Mouse (Mus musculus) lung, adult 18-20 months (tissue): ENCODE results near the gene Fcer1g.

Source experiments
- DNase-seq, 2 experiments: peaks; one replicate each; pipeline ENCODE4 v3.0.0; 2022; ENCODE audit warnings: mixed read lengths in 2 of 2

Gene Fcer1g

GRCm38 (mm10) chr1:171212854-171213253, 21.3 kb downstream of the Fcer1g start:
- DNase-seq, result no peak

- DNase-seq, result no peak
Measured at GRCm38 (mm10) chr1:171209409-171209808, 24.8 kb downstream of the Fcer1g start.

GRCm38 (mm10) chr1:171205704-171206493, 28.3 kb downstream of the Fcer1g start:
- DNase-seq, result no peak

GRCm38 (mm10) chr1:171204249-171204644, 29.9 kb downstream of the Fcer1g start:
- DNase-seq, result peak in 1 of 2 experiments; percentile 45

GRCm38 (mm10) chr1:171203471-171204248, 30.5 kb downstream of the Fcer1g start:
- no peak for DNase-seq

GRCm38 (mm10) chr1:171200769-171201168, 33.4 kb downstream of the Fcer1g start:
- DNase-seq, result no peak

GRCm38 (mm10) chr1:171199532-171199931, 34.6 kb downstream of the Fcer1g start:
- DNase-seq, result no peak

GRCm38 (mm10) chr1:171195887-171196397, 38.2 kb downstream of the Fcer1g start, which contains the start of gene Pcp4l1:
TSS of gene Pcp4l1 (minus strand) at chr1:171196268.
- DNase-seq, result peak; percentile 74 to 76

GRCm38 (mm10) chr1:171195046-171195822, 38.9 kb downstream of the Fcer1g start:
- no peak for DNase-seq

- DNase-seq, result no peak
Measured at GRCm38 (mm10) chr1:171193911-171194830, 40.0 kb downstream of the Fcer1g start.

- DNase-seq, result no peak
Measured at GRCm38 (mm10) chr1:171193093-171193840, 40.9 kb downstream of the Fcer1g start.

GRCm38 (mm10) chr1:171192283-171192682, 41.9 kb downstream of the Fcer1g start:
- no peak for DNase-seq

- no peak for DNase-seq
Measured at GRCm38 (mm10) chr1:171190832-171191231, 43.3 kb downstream of the Fcer1g start.

- peak in 1 of 2 experiments; percentile 13 for DNase-seq
Measured at GRCm38 (mm10) chr1:171189476-171190114, 44.6 kb downstream of the Fcer1g start.

GRCm38 (mm10) chr1:171189046-171189445, 45.1 kb downstream of the Fcer1g start:
- DNase-seq, result no peak

- DNase-seq, result no peak
Measured at GRCm38 (mm10) chr1:171187851-171188700, 46.1 kb downstream of the Fcer1g start.

- DNase-seq, result no peak
Measured at GRCm38 (mm10) chr1:171185655-171186054, 48.5 kb downstream of the Fcer1g start.

- peak; percentile 83 to 86 for DNase-seq
Measured at GRCm38 (mm10) chr1:171184314-171184713, 49.9 kb downstream of the Fcer1g start.

- no peak for DNase-seq
Measured at GRCm38 (mm10) chr1:171183620-171184019, 50.5 kb downstream of the Fcer1g start.
